Comparison of ENCODE assay signal across 16 mouse cellular contexts in the genomic region with DNA sequence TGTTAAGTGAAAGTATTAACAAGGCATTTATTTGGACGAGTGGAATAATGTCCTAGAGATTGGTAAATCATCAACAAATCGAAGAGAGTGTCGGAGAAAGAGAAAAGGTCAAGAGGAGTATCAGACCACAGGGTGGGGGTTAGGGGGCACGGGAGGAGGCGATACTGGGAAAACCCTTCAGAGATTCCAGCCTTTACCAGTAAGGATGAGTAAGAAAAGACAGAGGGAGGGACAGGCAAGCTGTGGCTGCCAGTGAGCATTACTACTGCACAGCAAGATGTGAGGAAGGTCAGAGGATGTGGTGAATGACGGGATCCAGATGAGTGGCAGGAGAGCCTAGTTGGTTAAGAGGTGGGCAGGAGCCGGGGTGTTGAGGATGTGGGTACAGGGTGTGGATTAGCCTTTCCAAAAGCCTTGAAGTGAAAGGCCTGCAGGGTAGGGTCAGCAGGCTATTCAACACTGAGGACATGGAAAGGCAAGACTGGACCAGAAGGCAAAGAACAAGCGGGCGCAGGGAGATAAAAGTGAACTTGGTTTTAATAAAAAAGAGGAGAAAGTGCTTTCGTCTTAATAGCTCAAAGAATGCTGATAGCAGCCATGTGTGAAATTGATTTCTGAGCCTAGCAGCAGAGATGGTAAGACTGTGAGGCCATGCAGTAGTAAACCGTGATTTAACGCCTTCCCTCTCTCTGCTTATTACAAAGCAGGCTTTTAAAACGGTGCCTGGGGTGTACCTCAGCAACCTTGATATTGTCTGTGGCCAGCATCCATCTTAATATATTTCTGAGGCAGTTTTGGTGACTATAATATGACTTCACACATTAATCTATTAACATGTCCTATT.
DNase-seq lines count a peak whose midpoint lies in the region; ATAC-seq and TF ChIP-seq lines count a peak whose summit lies in the region.
"Had no signal": no experiment of that assay in that cellular context is flagged by ENCODE, and none has a peak within 500 bp of the region (broad histone marks: within the 10 kb centered on the region; RNA-seq: fewer than 3 reads in every experiment).

No protein-coding gene starts in this region.

- no peak for TF ChIP-seq CTCF in gastrocnemius, adult 2 months (IDR thresholded peaks at IDR 0.05)
- TF ChIP-seq CTCF in midbrain, postnatal 0 days (IDR thresholded peaks at IDR 0.05), result no peak

- no peak for DNase-seq in gastrocnemius, adult 2 months
- no peak for DNase-seq in gastrocnemius, postnatal 36 days
- DNase-seq in forebrain, embryonic 11.5 days (ENCODE audit: low spot score), result no peak
- DNase-seq in midbrain, postnatal 0 days (ENCODE audit: low spot score), result peak; percentile 63
- DNase-seq in left cerebral cortex, postnatal 25 days (ENCODE audit: low spot score in 2 of 2), result no peak
- no peak for DNase-seq in kidney, postnatal 36 days
- no peak for DNase-seq in cerebellum, adult 18-20 months
- DNase-seq: adrenal gland, adult 8-10 months; B cell, adult 2 months; cerebellum, postnatal 14 days; kidney, postnatal 10 days; thymus, postnatal 25 days had no signal

- H3K4me1 ChIP-seq in forebrain, embryonic 11.5 days (replicated peaks; ENCODE audit: control insufficient read depth, insufficient read depth, low read length), result no peaks in the 10 kb centered on the region
- peaks cover 6% of the 10 kb centered on the region for H3K4me1 ChIP-seq in hindbrain, embryonic 16.5 days (ENCODE audit: control insufficient read depth, insufficient read depth, low read depth, low read length)
- no peaks in the 10 kb centered on the region for H3K4me1 ChIP-seq in midbrain, postnatal 0 days (ENCODE audit: insufficient read depth, low read length)
- H3K4me1 ChIP-seq: stomach, embryonic 15.5 days had no signal

- H3K9ac ChIP-seq in forebrain, embryonic 11.5 days (ENCODE audit: low read length), result no peak overlapping the region
- H3K9ac ChIP-seq in hindbrain, embryonic 16.5 days (ENCODE audit: low read depth, low read length), result no peak overlapping the region; the same call in 1 of the 2 replicates
- H3K9ac ChIP-seq in midbrain, postnatal 0 days (replicated peaks; ENCODE audit: low read length, poor library complexity, severe bottlenecking), result no peak overlapping the region
- H3K9ac ChIP-seq: heart, embryonic 15.5 days; stomach, embryonic 15.5 days had no signal

- H3K4me2 ChIP-seq in forebrain, embryonic 11.5 days (ENCODE audit: low read depth, low read length, severe bottlenecking), result no peak overlapping the region
- H3K4me2 ChIP-seq in hindbrain, embryonic 16.5 days (ENCODE audit: low read length), result no peak overlapping the region
- H3K4me2 ChIP-seq in midbrain, postnatal 0 days (ENCODE audit: low read depth, low read length, poor library complexity, severe bottlenecking), result no peak overlapping the region
- H3K4me2 ChIP-seq: heart, embryonic 15.5 days; stomach, embryonic 15.5 days had no signal

- no peaks in the 10 kb centered on the region for H3K9me3 ChIP-seq in forebrain, embryonic 11.5 days (ENCODE audit: control insufficient read depth, low read length)
- no peaks in the 10 kb centered on the region for H3K9me3 ChIP-seq in hindbrain, embryonic 16.5 days (ENCODE audit: control insufficient read depth, low read length)
- H3K9me3 ChIP-seq in midbrain, postnatal 0 days (ENCODE audit: low read length), result no peaks in the 10 kb centered on the region
- H3K9me3 ChIP-seq: heart, embryonic 15.5 days; stomach, embryonic 15.5 days had no signal

- ATAC-seq in forebrain, embryonic 11.5 days (replicated peaks; ENCODE audit: low FRiP score), result 0 out of 2 replicates have a peak, but pooled peaks have one; percentile 49
- peak; percentile 88 for ATAC-seq in hindbrain, embryonic 16.5 days
- peak; percentile 62; the same call in 1 of the 2 replicates for ATAC-seq in midbrain, postnatal 0 days (ENCODE audit: low FRiP score)
- ATAC-seq: inflammation-experienced regulatory T-cells, adult 6 months had no signal

- 0 out of 2 replicates have a peak overlapping the region, but pooled peaks have one; percentile 31 for H3K27ac ChIP-seq in gastrocnemius, adult 2 months
- H3K27ac ChIP-seq in forebrain, embryonic 11.5 days (ENCODE audit: low read depth, low read length), result no peak overlapping the region
- H3K27ac ChIP-seq in hindbrain, embryonic 16.5 days (ENCODE audit: low read depth, low read length), result no peak overlapping the region; the same call in 1 of the 2 replicates
- H3K27ac ChIP-seq in midbrain, postnatal 0 days (ENCODE audit: low read depth, low read length), result no peak overlapping the region
- H3K27ac ChIP-seq: heart, embryonic 15.5 days; stomach, embryonic 15.5 days had no signal

- intact Hi-C loops in gastrocnemius, adult 2 months (cut with DNase I), result no loop called here
- intact Hi-C loops in gastrocnemius, postnatal 36 days (cut with DNase I), result no loop called here
- intact Hi-C loops in left cerebral cortex, postnatal 25 days (cut with DNase I), result no loop called here

- no peaks in the 10 kb centered on the region for H3K36me3 ChIP-seq in forebrain, embryonic 11.5 days (ENCODE audit: control insufficient read depth, insufficient read depth, low read length)
- no peaks in the 10 kb centered on the region for H3K36me3 ChIP-seq in hindbrain, embryonic 16.5 days (ENCODE audit: control insufficient read depth, insufficient read depth, low read length)
- no peaks in the 10 kb centered on the region for H3K36me3 ChIP-seq in midbrain, postnatal 0 days (ENCODE audit: insufficient read depth, low read length)
- H3K36me3 ChIP-seq: heart, embryonic 15.5 days; stomach, embryonic 15.5 days had no signal

- no peaks in the 10 kb centered on the region for H3K27me3 ChIP-seq in forebrain, embryonic 11.5 days (ENCODE audit: control insufficient read depth, insufficient read depth, low read length)
- no peaks in the 10 kb centered on the region for H3K27me3 ChIP-seq in hindbrain, embryonic 16.5 days (replicated peaks; ENCODE audit: control insufficient read depth, insufficient read depth, low read length)
- H3K27me3 ChIP-seq in midbrain, postnatal 0 days (ENCODE audit: insufficient read depth, low read length), result no peaks in the 10 kb centered on the region
- H3K27me3 ChIP-seq: heart, embryonic 15.5 days; stomach, embryonic 15.5 days had no signal

- no peak overlapping the region for H3K4me3 ChIP-seq in gastrocnemius, adult 2 months
- H3K4me3 ChIP-seq in forebrain, embryonic 11.5 days (ENCODE audit: low read depth, low read length), result no peak overlapping the region
- no peak overlapping the region for H3K4me3 ChIP-seq in hindbrain, embryonic 16.5 days (ENCODE audit: low read length)
- no peak overlapping the region for H3K4me3 ChIP-seq in midbrain, postnatal 0 days (ENCODE audit: low read depth, low read length)
- H3K4me3 ChIP-seq: heart, embryonic 15.5 days; stomach, embryonic 15.5 days had no signal

- WGBS in forebrain, embryonic 11.5 days, result 49% methylated on average over 13 of the region's 13 CpGs
- WGBS in hindbrain, embryonic 16.5 days, result 39% methylated on average over 13 of the region's 13 CpGs
- 31% methylated on average over 13 of the region's 13 CpGs for WGBS in midbrain, postnatal 0 days
